Mouse (Mus musculus) brain, embryonic 14.5 days (tissue): ENCODE results near the gene Ttc24.

Source experiments
- CTCF ChIP-seq: fragments of 200-500 bp; IDR thresholded peaks from 2 replicates; pipeline ENCODE4 v1.5.1; 2012; ENCODE audit warnings: inconsistent platforms, mild to moderate bottlenecking, moderate library complexity, borderline replicate concordance; ENCODE audit not compliant: insufficient read depth, insufficient read length; ENCODE audit errors: extremely low read depth
- POLR2A ChIP-seq: fragments of 200-500 bp; IDR thresholded peaks from 2 replicates; pipeline ENCODE4 v1.6.1; 2012; ENCODE audit warnings: mild to moderate bottlenecking, inconsistent platforms, borderline replicate concordance; ENCODE audit not compliant: poor library complexity, insufficient read depth, insufficient read length, severe bottlenecking; ENCODE audit errors: extremely low read depth

DNA sequence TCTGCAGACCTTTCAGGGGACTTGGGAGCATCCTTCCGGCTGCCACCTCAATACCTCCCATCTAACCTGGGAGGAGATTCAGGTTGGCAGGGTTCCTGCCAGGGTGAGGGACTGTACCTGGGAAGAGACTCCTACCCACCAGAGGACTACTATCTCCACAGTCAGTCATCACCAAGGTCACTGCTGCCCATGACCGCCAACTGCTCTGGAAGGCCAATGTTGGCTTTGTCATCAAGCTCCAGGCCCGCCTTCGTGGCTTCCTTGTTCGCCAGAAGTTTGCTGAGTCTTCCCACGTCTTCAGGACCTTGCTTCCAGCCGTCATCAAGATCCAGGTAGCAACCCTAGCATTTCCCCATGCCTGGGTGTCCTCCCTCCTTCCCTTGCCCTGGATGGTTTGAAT is 23.6 kb upstream of the Ttc24 start:
- TF ChIP-seq POLR2A, result no peak
- no peak for TF ChIP-seq CTCF
